Mouse (Mus musculus) common myeloid progenitor, adult 5-6 weeks (primary cell): Measurements from ENCODE around the gene Sbf2. TPM values are rescaled to one million over a fixed set of nuclear protein-coding genes. Genes with fewer than 3 reads are reported as not detected.

Source experiments
- ATAC-seq: replicated peaks from 2 replicates; pipeline ENCODE4 v1.8.0; 2016; ENCODE audit warnings: low read depth, mild to moderate bottlenecking, moderate TSS enrichment, inconsistent platforms; ENCODE audit not compliant: poor library complexity, severe bottlenecking
- total RNA-seq: library from RNA; stranded (forward); fragments of 200-1000, 187-1606 nt; gene quantifications from 2 replicates; pipeline ENCODE4 v1.2.3, GENCODE M21; 2017

Sbf2 gene
- total RNA-seq, 1 experiment from 2014 or later: 2.7 TPM

DNA sequence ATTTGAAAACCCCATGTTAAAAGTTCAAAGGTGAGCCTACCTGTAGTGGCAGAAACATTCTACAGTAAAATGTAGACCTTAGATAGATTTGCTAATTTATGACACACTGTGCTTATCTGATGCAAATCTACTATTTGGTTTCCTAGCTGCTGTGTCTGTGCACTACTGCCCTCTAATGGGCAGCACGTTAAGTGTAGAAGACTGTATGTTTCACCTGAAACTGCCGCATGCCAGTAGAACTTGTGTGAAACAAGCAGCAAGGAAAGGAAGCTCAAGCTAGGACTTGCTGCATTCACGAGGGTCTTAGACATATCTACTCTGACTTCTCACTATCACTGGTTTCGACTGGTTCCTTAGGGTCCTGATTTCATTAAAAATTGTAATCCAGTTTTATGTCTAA is 182.4 kb downstream of the Sbf2 start:
- peak; percentile 79 for ATAC-seq

DNA sequence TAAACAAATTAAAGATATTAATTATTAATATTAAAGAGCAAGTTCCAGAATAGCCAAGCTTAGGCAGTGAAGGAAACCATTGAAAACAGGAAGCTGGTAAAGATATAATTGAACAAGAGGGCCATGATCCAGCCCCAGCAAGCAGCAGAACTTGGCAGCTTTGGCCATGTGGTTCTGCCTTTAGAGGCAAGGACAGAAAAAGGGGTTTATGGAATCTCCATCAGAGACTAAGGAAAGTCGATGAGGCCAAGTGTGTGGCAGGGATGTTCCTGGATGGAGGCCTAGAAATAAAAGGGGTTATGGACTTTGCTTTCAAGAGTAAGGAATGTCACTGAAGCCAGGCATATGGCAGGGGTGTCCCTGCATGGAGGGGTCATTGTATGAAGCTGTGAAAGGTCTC is 198.4 kb downstream of the Sbf2 start:
- ATAC-seq: no peak

DNA sequence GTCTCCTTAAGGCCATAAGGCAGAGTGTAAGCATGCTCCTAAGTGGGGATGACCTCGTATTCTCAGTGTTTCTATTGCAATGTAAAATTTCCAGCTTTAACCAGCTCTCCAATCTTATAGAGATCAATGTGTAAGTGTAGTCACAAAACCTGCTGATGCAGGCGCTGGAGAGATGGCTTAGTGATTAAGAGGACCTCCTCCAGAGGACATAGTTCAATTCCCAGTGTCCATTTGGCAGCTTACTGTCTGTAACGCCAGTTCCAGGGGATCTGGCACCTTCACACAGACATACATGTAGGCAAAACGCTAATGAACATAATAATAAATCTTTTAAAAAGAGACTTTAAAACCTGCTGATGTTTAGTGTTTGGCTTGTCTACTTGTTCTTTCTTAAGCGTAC is 200.4 kb downstream of the Sbf2 start:
- ATAC-seq: no peak

DNA sequence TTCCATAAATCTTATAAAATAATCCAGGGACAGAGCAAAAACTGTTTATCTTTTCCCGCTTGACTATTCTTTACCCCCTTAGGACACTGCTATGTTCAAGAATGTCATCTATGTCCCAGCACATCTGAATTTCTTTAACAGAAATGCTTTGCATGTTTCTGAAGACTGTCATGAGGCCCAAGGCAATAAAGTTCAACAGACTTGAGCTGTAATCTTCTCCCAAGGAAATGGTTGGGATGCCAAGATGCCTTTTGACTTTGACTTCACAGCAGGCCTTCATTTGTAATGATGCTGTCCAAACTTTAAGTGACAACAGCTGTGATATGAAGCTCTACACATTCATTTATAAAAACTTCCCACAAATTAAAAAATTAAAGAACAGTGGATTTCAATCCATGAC is 212.6 kb downstream of the Sbf2 start:
- ATAC-seq: no peak

DNA sequence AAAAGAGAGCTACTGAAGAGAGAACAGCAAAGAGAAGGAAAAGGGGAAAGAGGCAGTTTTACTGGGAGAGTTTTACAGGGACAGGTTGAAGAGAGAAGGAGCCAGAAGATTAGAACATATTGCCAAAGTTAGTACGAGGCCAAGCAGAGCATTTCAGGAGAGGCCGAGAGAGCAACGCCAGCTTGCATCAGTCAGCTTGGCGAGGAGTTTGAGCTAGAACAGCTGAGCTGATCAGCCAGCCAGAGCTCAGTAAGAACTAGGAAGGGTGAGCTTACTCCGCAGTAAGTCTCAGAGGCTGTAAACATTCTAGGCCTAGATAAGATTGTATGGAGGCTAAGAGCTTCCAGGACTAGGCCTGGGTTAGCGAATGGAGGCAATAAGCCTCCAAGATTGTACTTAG is 222.1 kb downstream of the Sbf2 start:
- ATAC-seq: no peak

DNA sequence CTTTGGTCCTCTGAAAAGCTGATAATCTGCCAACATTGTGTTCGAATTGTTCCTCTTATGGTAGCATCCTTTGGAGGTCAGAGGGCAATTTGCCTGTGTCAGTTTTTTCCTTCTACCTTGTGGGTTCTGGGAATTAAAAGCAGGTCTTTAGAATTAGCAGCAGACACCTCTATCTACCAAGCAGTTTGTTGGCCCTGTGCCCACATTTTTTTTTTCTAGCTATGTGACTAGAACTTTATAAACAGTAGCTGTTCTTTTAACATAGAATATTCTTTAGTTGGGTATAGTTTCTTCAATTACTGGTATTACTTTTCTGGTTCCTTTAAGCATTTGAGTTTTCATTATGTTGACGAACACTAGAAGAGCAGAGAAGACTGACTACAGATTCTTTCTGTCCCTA is 223.1 kb downstream of the Sbf2 start:
- ATAC-seq: no peak

DNA sequence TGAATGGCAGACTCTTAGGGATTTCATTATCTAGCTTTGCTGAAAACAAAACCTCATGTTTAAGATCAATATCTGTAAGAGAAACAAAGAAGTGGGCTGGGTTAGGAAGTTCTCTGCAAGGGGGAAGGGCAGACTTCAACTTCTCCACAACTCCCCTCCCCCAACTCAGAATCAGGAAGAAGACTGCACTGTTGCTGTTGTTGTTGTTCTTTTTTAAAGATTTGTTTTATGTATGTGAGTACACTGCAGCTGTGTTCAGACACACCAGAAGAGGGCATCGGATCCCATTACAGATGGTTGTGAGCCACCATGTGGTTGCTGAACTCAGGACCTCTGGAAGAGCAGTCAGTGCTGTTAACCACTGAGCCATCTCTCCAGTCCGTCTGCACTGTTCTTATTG is 225.8 kb downstream of the Sbf2 start:
- 0 out of 2 replicates have a peak, but pooled peaks have one; percentile 36 for ATAC-seq

DNA sequence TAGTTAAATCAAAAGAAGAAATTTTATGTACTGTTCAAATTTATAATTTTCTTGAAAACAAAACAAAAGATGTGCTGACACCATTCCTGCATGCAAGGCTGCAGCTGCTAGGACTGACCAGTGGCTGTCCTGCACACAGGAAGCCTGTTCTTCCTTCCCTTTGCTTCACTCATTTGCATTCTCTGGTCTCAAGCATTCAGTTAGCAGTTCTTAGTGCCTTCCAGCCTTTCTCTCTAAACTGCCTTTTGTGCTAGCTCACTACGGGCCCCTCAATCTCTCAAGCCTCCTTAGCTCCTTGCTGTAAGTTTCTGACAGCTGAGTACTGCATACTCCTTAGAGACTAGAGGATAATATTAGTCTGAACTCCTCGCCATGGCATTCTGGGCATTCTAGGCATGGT is 227.2 kb downstream of the Sbf2 start:
- 0 out of 2 replicates have a peak, but pooled peaks have one; percentile 29 for ATAC-seq

DNA sequence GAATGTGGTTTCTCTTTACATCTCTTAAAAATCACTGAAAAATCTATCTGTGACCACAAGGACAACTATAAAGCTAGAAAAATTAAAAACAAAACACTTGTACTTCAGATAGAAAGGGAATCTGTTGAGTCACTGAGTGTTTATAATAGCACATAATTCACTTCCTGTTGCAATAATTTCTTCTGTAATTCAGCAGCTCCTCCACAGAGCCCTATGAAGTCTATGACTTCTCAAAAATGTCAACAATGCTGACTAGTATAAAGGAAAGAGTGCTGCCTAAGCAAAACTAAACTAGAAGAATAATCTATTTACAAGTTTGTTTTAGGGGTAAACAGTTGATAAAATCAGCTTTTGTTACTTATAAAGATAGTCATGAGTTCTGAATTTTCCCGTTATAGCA is 229.2 kb downstream of the Sbf2 start:
- ATAC-seq: no peak

DNA sequence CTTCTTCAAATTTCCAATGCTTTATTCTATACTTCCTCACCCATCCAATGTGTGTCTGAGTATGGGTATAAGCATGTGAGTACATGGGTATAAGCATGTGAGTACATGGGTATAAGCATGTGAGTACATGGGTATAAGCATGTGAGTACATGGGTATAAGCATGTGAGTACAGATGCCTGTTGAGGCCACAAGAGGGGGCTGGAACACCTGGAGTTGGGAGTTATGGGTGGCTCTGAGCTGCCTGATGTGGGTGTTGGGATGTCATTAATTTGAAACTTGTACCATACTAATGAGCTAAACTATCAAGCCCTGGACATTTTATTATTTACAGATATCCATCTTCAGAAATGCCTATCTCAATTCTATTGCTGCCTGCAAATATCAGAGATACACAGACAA is 230.4 kb downstream of the Sbf2 start:
- no peak for ATAC-seq

DNA sequence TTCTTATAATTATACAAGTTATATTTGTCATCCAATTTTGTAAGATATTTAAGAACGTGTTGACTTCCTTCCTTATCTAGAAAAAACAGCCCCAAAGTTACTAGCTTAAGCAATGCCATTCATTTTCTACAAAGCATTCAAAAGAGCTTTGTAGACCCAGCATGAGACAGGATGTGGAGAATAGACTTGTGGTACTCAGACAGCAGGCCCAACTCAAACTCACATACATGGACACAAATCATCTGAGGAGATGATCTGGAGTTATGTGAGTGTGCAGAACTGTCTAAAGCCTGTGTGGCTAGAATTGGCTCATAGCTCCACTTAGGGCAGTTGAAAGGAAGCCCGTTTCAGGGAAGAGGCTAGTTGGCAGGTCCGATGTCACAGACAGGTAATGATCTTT is 233.1 kb downstream of the Sbf2 start:
- ATAC-seq: no peak

DNA sequence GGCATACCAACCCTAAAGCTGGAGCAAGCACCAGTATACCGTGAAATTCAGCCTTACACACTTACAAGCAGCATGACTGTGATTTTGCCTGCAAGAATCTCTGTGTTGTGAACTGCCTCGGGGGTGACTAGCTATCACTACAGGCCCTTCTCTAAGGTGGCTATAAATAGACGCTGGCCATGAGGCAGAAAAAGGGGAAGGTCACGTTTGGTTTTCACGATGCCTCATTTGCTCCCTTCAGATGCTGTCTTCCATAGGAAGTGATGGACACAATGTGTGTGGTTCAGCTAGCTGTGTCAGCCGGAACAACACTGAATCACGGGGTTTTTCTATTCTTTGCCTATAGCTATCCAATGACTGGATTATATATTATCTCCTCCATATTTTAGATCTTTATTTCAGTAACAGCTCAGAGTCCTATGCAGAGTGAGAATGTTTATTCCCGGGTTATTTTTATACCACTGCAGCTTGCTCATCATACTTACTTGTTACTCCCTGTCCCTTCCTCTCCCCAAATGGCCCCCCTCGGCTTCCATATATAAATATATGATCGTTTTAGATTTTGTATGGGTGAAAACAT is 235.3 kb downstream of the Sbf2 start:
- peak; percentile 84 for ATAC-seq

DNA sequence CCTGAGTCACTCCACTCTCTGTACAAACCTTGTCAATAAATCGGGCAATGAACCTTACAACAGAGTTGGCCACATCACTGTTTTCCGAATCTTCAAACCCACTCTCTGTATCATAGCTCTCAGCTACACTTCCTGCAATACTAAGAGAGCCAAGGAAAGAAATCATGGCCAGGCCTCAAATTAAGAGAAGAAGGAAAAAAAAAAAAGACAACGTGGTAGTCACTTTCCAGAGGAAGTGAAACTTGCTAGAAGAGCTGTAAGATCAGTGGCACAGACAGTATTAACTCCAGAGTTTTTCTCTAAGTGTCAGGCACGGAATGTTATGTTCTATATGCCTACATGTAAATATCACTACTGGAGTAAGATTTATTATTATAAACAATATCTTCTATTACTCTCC is 242.2 kb downstream of the Sbf2 start:
- peak; percentile 76 for ATAC-seq

DNA sequence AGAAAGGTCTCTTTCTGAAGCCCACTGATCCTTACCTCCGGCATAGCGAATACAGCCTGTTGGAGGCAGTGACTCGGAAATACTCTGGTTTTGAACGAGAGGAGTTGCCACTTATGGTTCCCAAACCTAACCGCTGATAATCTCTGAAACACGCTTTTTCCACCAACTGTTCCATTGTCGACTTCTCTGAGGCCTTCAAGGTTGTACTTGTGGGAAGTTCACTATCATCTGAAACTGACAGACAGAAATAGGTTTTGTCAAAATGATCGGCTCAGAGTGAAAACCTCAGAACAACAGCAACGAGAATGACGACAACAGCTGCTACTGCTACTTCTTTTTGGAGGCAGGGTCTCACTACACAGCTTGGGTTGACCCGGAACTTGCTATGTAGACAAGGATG is 252.7 kb downstream of the Sbf2 start:
- no peak for ATAC-seq

DNA sequence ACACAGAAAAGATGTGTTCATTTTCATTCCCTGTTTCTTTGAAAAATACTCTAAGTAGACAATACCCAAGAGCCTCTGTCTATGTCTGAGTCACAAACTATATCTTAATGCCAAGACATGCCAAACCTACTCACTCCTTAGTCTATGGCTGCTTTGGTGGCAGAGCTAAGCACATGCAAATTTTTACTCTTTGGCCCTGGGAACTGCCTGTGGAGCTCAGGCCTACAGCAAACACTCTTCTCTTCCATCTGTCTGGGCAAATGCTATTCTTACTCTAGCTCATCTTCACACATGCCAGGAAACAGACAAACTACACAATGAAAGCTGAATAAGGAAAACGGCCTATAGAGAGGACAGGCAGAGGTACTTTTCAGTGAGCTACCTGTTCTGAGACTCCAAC is 253.2 kb downstream of the Sbf2 start:
- no peak for ATAC-seq

DNA sequence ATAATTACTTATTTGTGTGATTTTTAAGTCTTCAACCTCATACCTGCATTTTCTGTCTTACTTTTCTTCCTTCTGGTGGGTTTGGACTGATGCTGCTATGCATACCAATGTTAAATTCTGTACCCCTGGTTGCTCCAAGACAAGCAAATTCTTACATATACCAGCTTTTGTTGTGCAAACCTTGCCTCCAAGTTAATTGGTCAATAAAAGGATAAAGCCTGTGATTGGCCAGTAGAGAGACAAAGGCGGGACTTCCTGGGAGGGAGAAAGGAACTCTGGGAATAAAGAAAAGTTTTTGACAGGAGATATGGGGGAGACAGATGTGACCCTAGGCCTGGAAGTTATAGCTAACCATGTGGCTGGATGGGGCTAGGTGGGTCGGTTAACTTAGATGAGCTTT is 255.3 kb downstream of the Sbf2 start:
- ATAC-seq: no peak

DNA sequence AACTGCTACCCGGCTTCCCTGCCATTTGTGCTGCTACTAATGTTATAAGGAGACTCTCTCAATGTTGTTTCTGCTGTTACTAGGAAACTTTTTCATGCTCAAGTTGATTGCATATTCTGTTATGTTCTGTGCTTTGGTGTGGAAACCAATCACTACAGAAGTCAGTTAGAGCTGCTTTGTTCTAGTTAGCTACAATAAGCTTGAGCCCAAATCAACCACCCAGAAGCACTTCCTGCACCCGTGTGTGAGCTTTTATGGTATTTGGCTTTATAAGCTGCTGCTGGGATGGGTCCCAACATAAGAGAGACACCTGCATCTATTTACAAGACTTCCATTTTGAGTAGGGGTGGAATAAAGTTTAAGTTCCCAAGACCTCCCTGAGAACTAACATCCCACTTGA is 260.8 kb downstream of the Sbf2 start:
- no peak for ATAC-seq

DNA sequence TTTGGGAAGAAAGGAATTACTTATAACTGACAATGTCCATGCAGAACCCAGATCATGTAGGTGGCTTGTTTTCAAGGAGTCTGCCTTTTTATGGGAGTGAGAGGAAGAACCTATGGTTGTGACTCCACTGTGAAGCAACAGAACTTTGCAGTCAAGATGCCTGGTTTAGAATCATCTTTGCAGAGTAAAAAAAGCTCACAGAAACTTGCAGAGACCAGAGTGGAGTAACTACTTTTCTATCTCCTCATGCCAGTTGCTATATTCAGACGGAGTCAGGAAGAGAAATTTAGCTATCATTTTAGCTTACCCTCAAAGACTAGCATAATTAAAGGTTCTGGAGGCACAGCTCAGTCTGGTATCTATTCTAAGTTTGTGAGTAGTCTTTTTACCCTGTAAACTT is 267.5 kb downstream of the Sbf2 start:
- no peak for ATAC-seq

DNA sequence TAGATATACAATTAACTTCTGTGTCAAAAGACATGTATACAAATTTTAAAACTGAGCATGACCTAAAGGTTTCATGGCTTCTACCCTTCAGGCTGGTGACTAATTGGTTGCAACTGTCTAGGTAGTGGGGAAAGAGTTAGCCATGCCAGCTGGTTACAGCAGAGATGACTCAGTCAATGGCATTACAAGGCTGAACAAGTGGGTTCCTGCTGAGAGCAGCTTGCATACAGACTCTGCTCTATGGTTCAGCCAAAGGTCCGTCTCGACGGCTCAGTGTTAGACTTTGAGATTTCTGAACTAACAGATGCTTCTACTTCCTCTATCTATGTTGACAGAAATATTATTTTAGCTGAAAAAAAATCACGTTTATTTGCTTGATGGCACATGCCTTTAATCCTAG is 277.1 kb downstream of the Sbf2 start:
- no peak for ATAC-seq

DNA sequence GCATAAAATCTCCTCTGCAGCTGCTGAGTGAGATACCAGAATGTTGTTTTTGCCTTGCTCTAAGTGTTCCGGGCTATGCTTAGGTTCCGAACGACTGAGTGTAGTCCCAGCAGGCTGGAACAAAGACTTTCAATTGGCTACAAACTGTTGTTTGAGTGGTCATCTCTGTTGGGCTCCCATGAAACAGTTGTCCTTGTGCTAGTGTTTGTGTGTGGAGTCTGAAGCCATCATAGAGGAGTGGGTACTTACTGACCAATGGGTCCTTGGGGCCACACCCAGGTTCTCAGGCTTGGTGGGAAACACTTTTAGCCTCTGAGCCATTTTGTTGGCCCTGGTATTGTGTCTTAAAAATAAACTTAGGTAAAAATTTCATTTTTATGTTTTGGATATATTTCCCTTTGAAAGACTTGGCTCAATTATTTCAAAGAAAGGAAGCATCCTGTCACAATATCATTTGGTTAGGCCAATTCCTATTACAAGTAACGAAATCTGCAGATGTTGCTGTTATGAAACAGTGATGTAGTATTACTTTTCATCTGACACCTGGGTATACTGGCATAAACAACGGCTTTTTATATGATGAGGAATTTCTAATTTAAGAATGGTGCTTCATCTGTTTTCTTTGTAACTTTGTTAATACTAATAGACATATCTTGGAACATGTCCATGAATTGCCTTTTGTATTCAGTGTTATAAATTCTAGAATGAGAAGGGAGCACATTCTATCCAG is 289.2 kb downstream of the Sbf2 start:
- ATAC-seq: no peak

DNA sequence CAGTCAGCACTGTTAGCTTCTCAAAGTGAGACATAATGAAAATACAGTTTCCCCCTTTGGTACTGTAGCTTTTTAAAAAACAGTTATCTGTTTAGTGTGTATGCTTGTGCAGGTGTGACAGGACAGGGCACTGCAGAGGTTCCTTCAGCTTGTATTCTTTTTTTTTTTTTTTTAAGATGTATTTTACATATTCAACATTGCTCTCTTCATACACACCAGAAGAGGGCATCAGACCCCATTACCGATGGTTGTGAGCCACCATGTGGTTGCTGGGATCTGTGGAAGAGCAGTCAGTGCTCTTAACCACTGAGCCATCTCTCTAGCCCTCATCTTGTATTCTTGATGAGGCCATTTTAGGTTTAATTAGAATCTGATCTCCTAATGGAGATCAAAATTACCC is 289.9 kb downstream of the Sbf2 start:
- ATAC-seq: no peak

DNA sequence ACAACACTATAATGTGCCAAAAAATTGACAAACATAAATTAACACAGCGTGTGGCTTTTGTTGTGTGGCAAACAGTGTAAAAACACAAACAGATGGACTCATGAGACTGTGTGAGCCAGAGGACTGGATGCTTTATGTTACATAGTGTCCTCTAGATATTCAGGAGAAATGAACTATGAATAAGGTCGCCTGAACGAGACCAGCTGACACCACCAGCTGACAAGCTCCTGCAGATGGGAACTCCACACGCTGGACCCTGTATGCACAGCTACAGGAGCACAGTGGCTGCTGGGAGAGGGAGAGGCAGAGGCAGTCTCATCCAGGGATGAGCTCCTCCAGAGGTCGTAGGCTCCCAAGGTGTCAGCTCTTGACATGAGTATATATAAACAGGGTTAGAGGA is 293.6 kb downstream of the Sbf2 start:
- ATAC-seq: no peak
